Mouse (Mus musculus) midbrain, postnatal 0 days (tissue): ENCODE measurements around the gene Adcy4. TPM values are rescaled to one million over a fixed set of nuclear protein-coding genes. Genes with fewer than 3 reads are reported as not detected.

Experiments
- ATAC-seq: fragments of 200-750 bp; cut with Nextera tagmentation; 2 replicates; pipeline ENCODE4 v1.8.0; 2017; ENCODE audit warnings: moderate number of reproducible peaks, mild to moderate bottlenecking, moderate TSS enrichment, moderate library complexity; ENCODE audit not compliant: low FRiP score
- DNase-seq: peaks from one replicate; pipeline ENCODE4 v3.0.0-alpha.2; 2015; ENCODE audit warnings: low spot score
- H3K27ac ChIP-seq: fragments of 300-500 bp; sonication (generic); 2 replicates; pipeline ENCODE4 v1.5.1; 2014; ENCODE audit warnings: low read depth, mild to moderate bottlenecking, low read length, mixed read lengths
- H3K27me3 ChIP-seq: fragments of 300-500 bp; sonication (generic); 2 replicates; pipeline ENCODE4 v1.6.1; 2014; ENCODE audit warnings: low read length, control low read depth, mixed read lengths; ENCODE audit not compliant: insufficient read depth
- H3K36me3 ChIP-seq: fragments of 300-500 bp; sonication (generic); 2 replicates; pipeline ENCODE4 v1.6.1; 2014; ENCODE audit warnings: low read length, control low read depth, mixed read lengths; ENCODE audit not compliant: insufficient read depth
- H3K4me1 ChIP-seq: fragments of 300-500 bp; sonication (generic); 2 replicates; pipeline ENCODE4 v1.6.1; 2014; ENCODE audit warnings: mild to moderate bottlenecking, control low read depth, antibody characterized with exemption, low read length, mixed read lengths; ENCODE audit not compliant: insufficient read depth
- H3K4me2 ChIP-seq: fragments of 300-500 bp; sonication (generic); 2 replicates; pipeline ENCODE4 v1.6.1; 2014; ENCODE audit warnings: low read depth, mild to moderate bottlenecking, low read length, mixed read lengths; ENCODE audit not compliant: poor library complexity, severe bottlenecking
- H3K4me3 ChIP-seq: fragments of 300-500 bp; sonication (generic); 2 replicates; pipeline ENCODE4 v1.5.1; 2014; ENCODE audit warnings: low read depth, mild to moderate bottlenecking, low read length, moderate library complexity
- H3K9ac ChIP-seq: fragments of 300-500 bp; sonication (generic); replicated peaks from 2 replicates; pipeline ENCODE4 v1.6.1; 2014; ENCODE audit warnings: mild to moderate bottlenecking, low read length, moderate library complexity, mixed read lengths; ENCODE audit not compliant: poor library complexity, severe bottlenecking
- H3K9me3 ChIP-seq: fragments of 300-500 bp; sonication (generic); 2 replicates; pipeline ENCODE4 v1.6.1; 2016; ENCODE audit warnings: low read length, control low read depth
- CTCF ChIP-seq: IDR thresholded peaks from 2 replicates; pipeline ENCODE4 v1.5.1; 2016; ENCODE audit warnings: antibody characterized with exemption, mild to moderate bottlenecking
- WGBS: fragments of 180-500 bp; shearing (Covaris S2); extraction: QIAGEN DNeasy Blood & Tissue Kit; methylation state at CpG from one replicate; pipeline ENCODE4 v1.1.7; 2014; 5-methylcytosine and 5-hydroxymethylcytosine counted together
- polyA plus RNA-seq: library from polyadenylated mRNA; unstranded; fragments of >200 nt; fragmentation: Nextera tagmentation; extraction: Ambion mirVana; gene quantifications from 2 replicates; pipeline ENCODE4 v1.2.1, GENCODE M21; 2015
- total RNA-seq: library from RNA; depleted of rRNA; stranded (reverse); fragments of >200 nt; gene quantifications from 2 replicates; pipeline ENCODE4 v1.2.3, GENCODE M21; 2014

Gene Adcy4
- total and polyA plus RNA-seq, 2 experiments from 2014 or later = 1.7 to 3.6 TPM

DNA sequence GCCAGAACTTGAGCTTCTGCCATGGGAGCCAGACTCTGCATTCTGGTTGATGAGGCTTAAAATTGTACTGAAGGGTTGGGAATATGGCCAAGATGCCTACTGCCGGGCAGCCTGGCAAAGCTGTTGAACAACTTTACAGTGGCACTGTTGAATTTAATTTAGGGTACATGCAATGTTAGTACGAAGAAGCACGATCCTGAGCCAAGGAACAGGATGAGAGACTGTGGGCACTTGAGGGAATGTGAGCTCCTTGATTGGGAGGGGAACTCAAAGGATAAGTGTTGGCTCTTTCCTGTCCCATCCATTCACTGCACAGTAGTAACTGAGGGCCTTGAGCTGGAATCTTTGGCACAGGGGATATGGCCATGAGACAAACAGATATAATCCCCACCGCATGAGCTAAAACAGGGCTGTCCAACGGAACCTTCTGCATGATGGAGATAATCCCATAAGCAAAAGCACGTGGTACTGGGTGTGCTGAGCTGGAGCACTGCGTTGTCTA, 53.3 kb downstream of the Adcy4 start:
- WGBS = 62% methylated on average over 7 of the region's 7 CpGs
- Histone ChIP-seq H3K27ac (peak overlapping the region; percentile 59; the same call in 1 of the 2 replicates), H3K4me2 (no peak overlapping the region), H3K4me3 (no peak overlapping the region), H3K36me3 (no peaks in the 10 kb centered on the region), H3K4me1 (no peaks in the 10 kb centered on the region), H3K9me3 (no peaks in the 10 kb centered on the region), H3K27me3 (peaks cover 2% of the 10 kb centered on the region; the same call in 1 of the 2 replicates), H3K9ac (no peak overlapping the region)
- no peak for TF ChIP-seq CTCF
- peak; percentile 87 for DNase-seq
- ATAC-seq = peak; percentile 62

DNA sequence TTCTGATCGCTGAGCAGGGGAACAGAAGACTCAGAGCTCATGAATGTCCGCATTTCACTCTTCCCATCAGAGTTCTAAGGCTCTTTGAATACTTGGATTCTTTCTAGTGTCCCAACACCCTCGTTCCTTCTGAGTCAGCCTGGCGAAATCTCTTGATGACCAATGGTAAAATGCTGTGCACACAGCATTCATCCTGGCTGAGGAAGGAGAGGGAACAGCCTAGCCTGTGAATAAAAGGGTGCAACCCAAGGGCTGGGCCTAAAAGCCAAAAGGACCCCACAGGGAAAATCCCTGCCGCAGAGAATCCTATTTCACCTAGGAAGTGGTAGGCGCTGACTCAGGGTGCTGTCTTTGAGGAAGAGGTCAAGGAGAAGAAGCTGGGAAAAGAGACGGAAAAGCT, 53.8 kb downstream of the Adcy4 start:
- Histone ChIP-seq H3K9ac (no peak overlapping the region), H3K27ac (peak overlapping the region; percentile 59), H3K4me3 (no peak overlapping the region), H3K27me3 (peaks cover 2% of the 10 kb centered on the region; the same call in 1 of the 2 replicates), H3K9me3 (no peaks in the 10 kb centered on the region), H3K36me3 (no peaks in the 10 kb centered on the region), H3K4me1 (no peaks in the 10 kb centered on the region), H3K4me2 (no peak overlapping the region)
- 66% methylated on average over 7 of the region's 7 CpGs for WGBS
- ATAC-seq (peak; percentile 47; the same call in 1 of the 2 replicates), DNase-seq (peak; percentile 30)
- no peak for TF ChIP-seq CTCF

DNA sequence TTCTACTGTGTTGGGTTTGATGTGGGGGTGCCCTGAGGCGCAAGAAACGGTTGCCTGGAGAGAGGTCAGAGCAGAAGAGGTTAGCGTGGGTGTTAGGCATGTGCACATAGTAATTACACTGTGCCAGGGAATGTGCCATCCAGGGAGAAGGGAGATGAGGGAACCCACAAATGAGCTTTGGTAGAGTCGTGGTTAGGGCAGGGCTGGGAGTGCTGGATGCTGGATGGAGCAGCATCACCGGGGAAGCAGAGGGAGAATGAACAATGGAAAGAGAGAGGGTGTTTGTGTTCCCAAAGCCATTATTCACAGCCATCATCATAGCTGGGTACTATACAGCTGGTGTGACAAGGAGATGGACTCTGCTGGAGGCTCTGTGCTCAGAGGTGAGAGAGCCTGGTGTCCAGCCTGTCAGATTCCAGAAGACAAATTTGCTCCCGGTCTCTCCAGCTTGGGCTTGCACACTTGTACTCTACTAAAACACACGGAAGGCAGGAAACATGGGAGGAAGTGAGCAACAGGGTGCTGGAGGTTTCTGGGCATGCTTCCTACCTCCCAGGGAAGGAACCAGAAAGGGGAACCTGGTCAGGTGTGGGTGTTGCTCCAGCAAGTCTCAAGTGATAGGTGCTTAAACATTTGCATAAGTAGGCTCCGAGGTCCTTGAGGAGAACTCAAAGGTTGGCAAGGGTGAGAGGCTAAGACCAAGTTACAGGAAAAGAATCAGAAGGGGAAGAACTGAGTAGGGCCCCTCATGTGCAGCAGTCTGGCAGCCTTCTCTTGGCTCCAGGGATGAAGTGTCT, 55.8 kb downstream of the Adcy4 start:
- no peak for TF ChIP-seq CTCF
- Histone ChIP-seq H3K36me3 (no peaks in the 10 kb centered on the region), H3K4me2 (no peak overlapping the region), H3K27me3 (no peaks in the 10 kb centered on the region), H3K9me3 (no peaks in the 10 kb centered on the region), H3K4me1 (no peaks in the 10 kb centered on the region), H3K4me3 (no peak overlapping the region), H3K27ac (no peak overlapping the region), H3K9ac (no peak overlapping the region)
- 69% methylated on average over 8 of the region's 8 CpGs for WGBS
- ATAC-seq (no peak), DNase-seq (no peak)

DNA sequence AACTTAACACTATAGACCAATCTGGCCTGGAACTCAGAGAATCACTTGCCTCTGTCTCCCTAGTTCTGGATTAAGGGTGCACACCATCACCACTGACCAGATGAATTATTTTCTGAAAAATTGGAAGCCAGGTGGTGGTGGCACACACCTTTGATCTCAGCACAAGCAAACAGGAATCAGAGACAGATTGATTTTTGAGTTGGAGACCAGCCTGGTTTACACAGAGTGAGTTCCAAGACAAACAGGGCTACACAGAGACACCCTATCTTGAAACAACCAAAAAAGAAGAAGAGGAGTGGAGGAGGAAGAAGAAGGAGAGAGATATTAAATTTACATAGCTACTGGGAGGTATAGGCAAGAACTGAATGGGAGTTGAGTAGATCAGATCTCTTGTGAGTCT, 57.6 kb downstream of the Adcy4 start:
- Histone ChIP-seq H3K9me3 (no peaks in the 10 kb centered on the region), H3K4me3 (no peak overlapping the region), H3K4me2 (no peak overlapping the region), H3K27me3 (no peaks in the 10 kb centered on the region), H3K27ac (no peak overlapping the region), H3K36me3 (no peaks in the 10 kb centered on the region), H3K4me1 (peaks cover under 1% of the 10 kb centered on the region; the same call in 1 of the 2 replicates), H3K9ac (no peak overlapping the region)
- ATAC-seq (no peak), DNase-seq (no peak)
- no peak for TF ChIP-seq CTCF

DNA sequence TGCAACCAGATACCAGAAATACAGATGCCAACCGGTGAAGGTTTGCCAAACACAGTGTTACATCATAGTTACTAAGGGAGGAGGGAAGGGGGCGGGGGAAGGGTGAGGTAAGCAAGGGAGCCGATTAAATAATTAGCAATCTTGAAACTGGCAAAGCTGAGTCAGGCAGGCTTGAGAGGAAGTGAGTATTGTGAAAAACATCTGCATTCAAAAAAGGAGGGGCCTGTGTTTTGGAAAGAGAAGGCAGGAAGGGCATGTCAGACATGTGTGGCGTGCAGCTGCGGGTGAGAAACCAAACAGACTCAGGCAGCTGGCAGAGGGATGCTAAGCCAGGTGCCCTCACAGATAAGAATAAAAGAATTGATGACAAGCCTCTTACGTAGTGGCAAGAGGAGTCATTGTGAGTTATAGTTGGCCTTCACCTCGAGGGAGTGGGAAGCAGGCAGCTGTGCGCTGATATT, 59.5 kb downstream of the Adcy4 start:
- ATAC-seq (no peak), DNase-seq (no peak)
- Histone ChIP-seq H3K27ac (no peak overlapping the region), H3K9me3 (no peaks in the 10 kb centered on the region), H3K4me2 (no peak overlapping the region), H3K27me3 (no peaks in the 10 kb centered on the region), H3K36me3 (peaks cover 8% of the 10 kb centered on the region; the same call in 1 of the 2 replicates), H3K4me1 (peaks cover 5% of the 10 kb centered on the region; the same call in 1 of the 2 replicates), H3K9ac (no peak overlapping the region), H3K4me3 (no peak overlapping the region)
- WGBS = 69% methylated on average over 8 of the region's 8 CpGs
- no peak for TF ChIP-seq CTCF

DNA sequence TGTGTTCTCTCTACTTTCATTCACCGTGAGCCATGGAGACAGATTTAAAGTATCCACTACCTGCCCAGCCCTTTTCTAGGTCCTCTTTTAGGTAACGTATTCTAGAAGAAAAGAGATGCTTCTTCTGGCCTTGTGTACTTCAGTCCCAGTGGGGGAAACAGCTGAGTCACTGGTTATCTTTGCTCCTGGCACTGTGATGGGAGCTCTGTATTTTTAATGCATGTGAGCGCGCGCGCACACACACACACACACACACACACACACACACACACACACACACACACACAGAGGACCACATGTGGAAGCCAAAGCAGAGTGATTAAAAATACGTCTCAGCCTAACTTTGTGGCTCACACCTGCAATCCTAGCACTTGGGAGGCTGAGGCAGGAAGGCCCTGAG, 60.5 kb downstream of the Adcy4 start:
- WGBS = 94% methylated on average over 7 of the region's 7 CpGs
- no peak for DNase-seq
- Histone ChIP-seq H3K9ac (no peak overlapping the region), H3K9me3 (no peaks in the 10 kb centered on the region), H3K4me1 (peaks cover 5% of the 10 kb centered on the region; the same call in 1 of the 2 replicates), H3K36me3 (peaks cover 9% of the 10 kb centered on the region; the same call in 1 of the 2 replicates), H3K27me3 (no peaks in the 10 kb centered on the region), H3K4me3 (no peak overlapping the region), H3K4me2 (no peak overlapping the region), H3K27ac (no peak overlapping the region)
- TF ChIP-seq CTCF = no peak
- ATAC-seq = no peak
